Mouse (Mus musculus) frontal cortex, postnatal 36 days (tissue): Measurements from ENCODE around the gene Kcnh8.

Experiments used
- DNase-seq, 2 experiments: peaks; one replicate each; pipeline ENCODE4 v3.0.0; 2022; ENCODE audit warnings: low spot score in 2 of 2

The Kcnh8 gene

GRCm38 (mm10) chr17:52819007-52819406, 216.5 kb downstream of the Kcnh8 start:
- no peak for DNase-seq

- no peak for DNase-seq
These were observed 227.2 kb downstream of the Kcnh8 start for GRCm38 (mm10) chr17:52829678-52830077.

GRCm38 (mm10) chr17:52873195-52873594, 270.7 kb downstream of the Kcnh8 start:
- peak in 1 of 2 experiments; percentile 52 for DNase-seq

GRCm38 (mm10) chr17:52878964-52879363, 276.5 kb downstream of the Kcnh8 start:
- DNase-seq = no peak

GRCm38 (mm10) chr17:52880051-52880450, 277.5 kb downstream of the Kcnh8 start:
- DNase-seq = peak; percentile 10 to 63

- no peak for DNase-seq
These were observed 282.7 kb downstream of the Kcnh8 start for GRCm38 (mm10) chr17:52885210-52885609.

- DNase-seq = peak; percentile 12 to 42
These were observed 318.1 kb downstream of the Kcnh8 start for GRCm38 (mm10) chr17:52920519-52921106.

- DNase-seq = no peak
These were observed 341.5 kb downstream of the Kcnh8 start for GRCm38 (mm10) chr17:52943966-52944365.

- DNase-seq = no peak
These were observed 370.2 kb downstream of the Kcnh8 start for GRCm38 (mm10) chr17:52972735-52973134.

GRCm38 (mm10) chr17:52980958-52981357, 378.4 kb downstream of the Kcnh8 start:
- no peak for DNase-seq
